Mouse (Mus musculus): Measurements from ENCODE around the gene Hist1h3g. TPM values are rescaled to one million over a fixed set of nuclear protein-coding genes. Genes with fewer than 3 reads are reported as not detected.
"Not testable (repeated sequence)": the region's sequence is repeated elsewhere in the genome, so short reads cannot be mapped to it uniquely, and the experiment has no call there.

Gene Hist1h3g
- polyA plus RNA-seq, 1 experiment from 2014 or later: 8.1 TPM

DNA sequence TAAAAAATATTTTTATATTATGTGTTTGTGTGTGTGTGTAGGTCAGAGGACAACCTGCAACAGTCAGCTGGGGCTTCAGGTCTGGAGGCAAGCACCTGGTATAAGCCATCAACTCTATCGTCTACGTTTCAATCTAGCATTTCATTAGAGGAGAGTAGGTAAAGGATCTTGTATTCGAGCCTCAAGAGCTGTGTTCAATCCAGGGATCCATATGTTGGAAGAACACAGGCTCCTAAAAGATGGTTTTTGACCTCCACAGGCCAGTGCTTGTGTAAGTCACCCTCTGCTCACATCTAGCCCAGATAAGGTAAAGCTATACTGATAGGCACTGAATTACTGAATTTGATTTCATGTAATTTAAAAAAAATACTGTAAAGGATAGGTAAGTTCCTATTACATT is 21.7 kb downstream of the Hist1h3g start:
- H3K4me3 ChIP-seq: peak overlapping the region; percentile 70
- 77% methylated on average over 3 of the region's 3 CpGs for WGBS
- H3K9me3 ChIP-seq: no peaks in the 10 kb centered on the region
- no peak for DNase-seq (ENCODE audit: extremely low spot score, low spot score)
- H3K4me1 ChIP-seq: peaks cover 32% of the 10 kb centered on the region
- no peaks in the 10 kb centered on the region for H3K27me3 ChIP-seq (ENCODE audit: poor library complexity, severe bottlenecking)
- H3K27ac ChIP-seq: peak overlapping the region; percentile 98
- H3K36me3 ChIP-seq (replicated peaks): no peaks in the 10 kb centered on the region

DNA sequence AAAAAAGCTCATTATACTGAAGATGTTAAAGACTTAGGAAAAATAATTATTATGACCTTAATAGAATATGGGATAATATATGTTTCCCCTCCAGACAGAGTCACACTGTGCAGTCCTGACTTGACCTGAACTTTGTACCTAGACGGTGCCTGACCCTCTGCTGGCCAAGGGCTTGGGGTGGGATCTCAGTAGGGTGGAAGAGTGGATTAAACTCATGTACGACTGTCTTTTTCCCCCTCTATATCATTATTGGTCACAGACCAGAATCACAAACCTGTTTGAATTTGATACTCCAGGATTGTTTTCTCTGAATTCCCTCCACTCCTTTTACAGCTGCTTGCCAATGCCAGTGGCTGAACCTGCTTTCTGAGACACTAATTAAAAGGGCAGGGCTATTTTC is 25.5 kb downstream of the Hist1h3g start:
- H3K27ac ChIP-seq: peak overlapping the region; percentile 82
- peak; percentile 33 for DNase-seq (ENCODE audit: extremely low spot score, low spot score)
- H3K9me3 ChIP-seq; H3K27me3 ChIP-seq (ENCODE audit: poor library complexity, severe bottlenecking); H3K36me3 ChIP-seq (replicated peaks): not testable (repeated sequence)
- H3K4me3 ChIP-seq: peak overlapping the region; percentile 30; the same call in 1 of the 2 replicates
- peaks cover 18% of the 10 kb centered on the region for H3K4me1 ChIP-seq
- WGBS: 15% methylated on average over 2 of the region's 2 CpGs

DNA sequence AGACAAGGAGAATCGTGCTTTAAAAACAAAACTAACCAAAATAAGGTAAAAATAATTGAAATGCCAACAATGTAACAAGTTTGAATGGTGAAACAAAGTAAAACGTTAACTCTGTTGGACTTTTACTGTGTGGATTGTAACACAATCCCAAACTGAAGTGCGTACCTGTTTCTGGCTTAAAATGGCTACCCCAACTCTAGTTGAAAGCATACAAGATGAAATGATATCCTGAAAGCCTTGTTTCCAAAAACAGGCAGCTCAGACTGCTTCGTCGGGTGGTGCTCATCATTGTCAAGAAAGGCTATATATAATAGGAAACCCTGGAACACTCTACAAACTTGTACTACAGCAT is 26.3 kb downstream of the Hist1h3g start:
- not testable (repeated sequence) for DNase-seq (ENCODE audit: extremely low spot score, low spot score); H3K36me3 ChIP-seq (replicated peaks); H3K9me3 ChIP-seq; H3K27me3 ChIP-seq (ENCODE audit: poor library complexity, severe bottlenecking)
- Histone ChIP-seq H3K4me1 (peaks cover 16% of the 10 kb centered on the region), H3K4me3 (peak overlapping the region; percentile 54), H3K27ac (peak overlapping the region; percentile 98)
- 0% methylated on average over 2 of the region's 5 CpGs for WGBS

DNA sequence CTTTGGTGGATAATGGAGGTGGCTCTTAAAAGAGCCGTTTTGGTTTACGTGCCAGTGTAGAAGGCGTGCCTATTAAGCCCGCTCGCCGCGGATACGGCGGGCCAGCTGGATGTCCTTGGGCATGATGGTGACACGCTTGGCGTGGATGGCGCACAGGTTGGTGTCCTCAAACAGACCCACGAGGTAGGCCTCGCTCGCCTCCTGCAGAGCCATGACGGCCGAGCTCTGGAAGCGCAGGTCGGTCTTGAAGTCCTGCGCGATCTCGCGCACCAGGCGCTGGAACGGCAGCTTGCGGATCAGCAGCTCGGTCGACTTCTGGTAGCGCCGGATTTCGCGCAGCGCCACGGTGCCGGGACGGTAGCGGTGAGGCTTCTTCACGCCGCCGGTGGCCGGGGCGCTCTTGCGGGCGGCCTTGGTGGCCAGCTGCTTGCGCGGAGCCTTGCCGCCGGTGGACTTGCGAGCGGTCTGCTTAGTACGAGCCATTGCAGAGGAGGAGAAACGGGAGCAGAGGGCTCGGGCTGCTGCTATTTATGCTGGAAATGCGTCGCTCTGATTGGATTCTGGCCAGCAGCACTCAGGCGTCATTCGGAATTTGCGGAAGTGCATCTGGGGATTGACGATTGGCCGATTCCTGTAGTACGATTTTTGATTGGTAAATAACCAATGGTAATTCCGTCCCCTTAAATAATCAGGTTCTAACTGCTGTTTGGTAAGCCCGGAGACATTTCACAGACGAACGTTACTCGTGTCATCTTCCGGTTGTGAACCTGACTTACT is 26.8 kb downstream of the Hist1h3g start, which contains the start of gene Hist1h3e:
Hist1h3e (minus strand) TSS at position 487 of the 777 bp plus-strand sequence.
- Histone ChIP-seq H3K4me1 (peaks cover 11% of the 10 kb centered on the region), H3K4me3 (peak within 1 kb of the TSS; percentile 54), H3K27ac (peak within 1 kb of the TSS; percentile 98)
- H3K27me3 ChIP-seq (ENCODE audit: poor library complexity, severe bottlenecking); H3K36me3 ChIP-seq (replicated peaks); H3K9me3 ChIP-seq: not testable (repeated sequence)
- under 1% methylated on average over 60 of the region's 67 CpGs for WGBS
- peak; percentile 94 for DNase-seq (ENCODE audit: extremely low spot score, low spot score)

DNA sequence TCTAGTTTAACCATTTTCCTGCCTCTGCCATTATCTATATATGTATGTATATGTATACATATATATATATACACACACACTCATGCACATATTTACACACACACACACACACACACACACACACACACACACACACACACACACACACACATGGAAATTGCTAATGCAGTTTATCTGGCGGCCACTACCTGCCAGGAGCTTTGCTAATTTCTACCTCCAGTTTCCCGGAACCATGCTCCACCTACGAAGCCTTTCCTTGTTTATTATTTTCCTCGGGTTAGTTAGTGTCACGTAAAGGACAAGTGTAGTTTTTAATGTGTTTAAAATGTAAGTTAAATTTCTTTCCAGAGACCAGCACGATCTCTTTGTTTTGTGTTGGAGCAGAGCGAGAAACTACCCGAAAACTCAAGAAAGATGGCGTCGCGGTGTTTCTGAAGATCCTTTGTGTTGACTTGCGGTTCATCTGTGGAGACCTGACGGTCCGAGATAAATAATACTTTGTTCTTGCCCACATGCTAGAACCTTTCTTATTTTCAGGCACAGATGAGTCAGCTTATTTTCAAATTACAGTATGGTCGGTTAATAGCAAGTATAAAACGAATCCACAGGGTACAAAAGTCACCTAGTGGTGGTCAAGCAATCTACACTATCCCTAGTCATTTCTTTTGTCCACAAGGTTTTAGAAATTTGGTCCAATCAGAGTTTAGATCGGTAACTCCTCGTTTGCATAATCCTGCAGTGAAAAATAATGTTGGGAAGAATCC is 27.7 kb downstream of the Hist1h3g start:
- Histone ChIP-seq H3K9me3 (no peaks in the 10 kb centered on the region), H3K27me3 (ENCODE audit: poor library complexity, severe bottlenecking) (no peaks in the 10 kb centered on the region), H3K36me3 (replicated peaks) (no peaks in the 10 kb centered on the region), H3K4me3 (peak overlapping the region; percentile 54), H3K27ac (peak overlapping the region; percentile 98), H3K4me1 (peaks cover 9% of the 10 kb centered on the region; the same call in 1 of the 2 replicates)
- peak; percentile 50 for DNase-seq (ENCODE audit: extremely low spot score, low spot score)
- WGBS: 3% methylated on average over 18 of the region's 18 CpGs

DNA sequence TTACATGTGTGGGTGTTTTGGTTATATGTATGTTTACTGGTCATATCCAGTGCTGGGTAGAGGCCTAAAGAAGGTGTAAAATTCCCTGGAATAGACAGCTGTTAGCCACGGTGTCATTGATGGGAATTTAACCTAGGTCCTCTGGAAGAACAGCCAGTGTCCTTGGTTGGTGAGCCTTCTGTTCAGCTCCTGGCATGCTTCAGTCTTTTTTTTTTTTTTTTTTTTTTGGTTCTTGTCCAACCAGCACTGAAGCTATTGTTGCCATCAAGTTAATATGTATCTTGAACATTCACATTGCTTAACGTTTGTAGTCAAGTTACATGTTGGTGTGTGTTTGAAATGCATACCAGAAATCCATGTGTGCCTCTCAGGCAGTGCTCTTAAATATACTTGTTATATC is 29.3 kb downstream of the Hist1h3g start:
- WGBS: 92% methylated on average over 2 of the region's 2 CpGs
- Histone ChIP-seq H3K9me3 (no peaks in the 10 kb centered on the region), H3K27ac (peak overlapping the region; percentile 98), H3K4me1 (peaks cover 10% of the 10 kb centered on the region), H3K4me3 (no peak overlapping the region), H3K36me3 (replicated peaks) (no peaks in the 10 kb centered on the region), H3K27me3 (ENCODE audit: poor library complexity, severe bottlenecking) (no peaks in the 10 kb centered on the region)
- no peak for DNase-seq (ENCODE audit: extremely low spot score, low spot score)

DNA sequence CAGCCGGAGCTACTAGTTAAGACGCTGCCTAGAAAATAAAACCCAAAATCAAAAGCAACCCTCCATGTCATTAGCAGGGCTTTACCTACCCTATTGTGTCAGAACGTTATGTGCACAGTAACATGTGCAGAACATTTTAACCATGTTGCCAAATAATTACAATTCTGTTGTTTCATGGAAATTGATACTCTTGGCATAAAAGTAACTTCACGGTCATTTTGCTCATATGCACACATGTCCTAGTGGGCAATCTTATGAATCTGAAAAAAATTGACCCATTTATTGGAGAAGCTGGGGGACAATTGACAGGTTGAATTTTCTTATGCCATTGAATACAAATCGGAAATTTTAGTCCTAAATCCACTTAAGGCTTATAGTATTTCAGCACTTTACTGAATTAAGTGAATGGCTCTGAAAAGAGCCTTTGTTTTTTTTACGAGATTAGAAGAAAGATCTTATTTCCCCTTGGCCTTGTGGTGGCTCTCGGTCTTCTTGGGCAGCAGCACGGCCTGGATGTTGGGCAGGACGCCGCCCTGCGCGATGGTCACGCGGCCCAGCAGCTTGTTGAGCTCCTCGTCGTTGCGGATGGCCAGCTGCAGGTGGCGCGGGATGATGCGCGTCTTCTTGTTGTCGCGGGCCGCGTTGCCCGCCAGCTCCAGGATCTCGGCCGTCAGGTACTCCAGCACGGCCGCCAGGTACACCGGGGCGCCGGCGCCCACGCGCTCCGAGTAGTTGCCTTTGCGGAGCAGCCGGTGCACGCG is 35.2 kb downstream of the Hist1h3g start:
- peak overlapping the region; percentile 55 for H3K4me3 ChIP-seq
- not testable (repeated sequence) for DNase-seq (ENCODE audit: extremely low spot score, low spot score); H3K9me3 ChIP-seq; H3K36me3 ChIP-seq (replicated peaks); H3K27me3 ChIP-seq (ENCODE audit: poor library complexity, severe bottlenecking)
- 2% methylated on average over 22 of the region's 41 CpGs for WGBS
- H3K27ac ChIP-seq: peak overlapping the region; percentile 98
- peaks cover 26% of the 10 kb centered on the region for H3K4me1 ChIP-seq

DNA sequence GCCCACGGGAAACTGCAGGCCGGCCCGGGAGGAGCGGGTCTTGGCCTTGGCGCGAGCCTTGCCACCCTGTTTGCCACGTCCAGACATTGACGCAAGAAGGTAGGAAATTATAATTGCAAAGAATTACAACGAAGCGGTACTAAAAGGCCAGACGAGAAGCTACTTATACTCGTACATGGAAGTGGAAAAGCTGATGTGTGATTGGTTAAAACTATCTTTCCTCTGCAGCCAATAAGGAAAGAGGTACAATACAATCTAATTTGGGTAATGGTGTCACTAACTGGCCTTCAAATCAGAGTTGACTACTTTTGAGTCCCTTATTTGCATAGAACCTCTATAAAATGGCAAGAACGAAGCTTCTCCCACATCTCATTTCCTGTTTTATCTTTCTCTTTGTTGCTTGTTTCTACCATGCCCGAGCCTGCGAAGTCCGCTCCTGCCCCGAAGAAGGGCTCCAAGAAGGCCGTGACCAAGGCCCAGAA is 35.8 kb downstream of the Hist1h3g start, which contains the start of the genes Hist1h2ae and Hist1h2bg:
Hist1h2ae (minus strand) TSS at position 199 of the 482 bp plus-strand sequence.
Hist1h2bg (plus strand) TSS at position 375 of the 482 bp plus-strand sequence.
- Histone ChIP-seq H3K4me1 (peaks cover 27% of the 10 kb centered on the region), H3K27me3 (ENCODE audit: poor library complexity, severe bottlenecking) (no peaks in the 10 kb centered on the region), H3K9me3 (no peaks in the 10 kb centered on the region), H3K36me3 (replicated peaks) (no peaks in the 10 kb centered on the region), H3K4me3 (peak within 1 kb of the TSS; percentile 55), H3K27ac (peak within 1 kb of the TSS; percentile 98)
- DNase-seq (ENCODE audit: extremely low spot score, low spot score): peak; percentile 72
- under 1% methylated on average over 18 of the region's 18 CpGs for whole genome bisulfite sequencing

DNA sequence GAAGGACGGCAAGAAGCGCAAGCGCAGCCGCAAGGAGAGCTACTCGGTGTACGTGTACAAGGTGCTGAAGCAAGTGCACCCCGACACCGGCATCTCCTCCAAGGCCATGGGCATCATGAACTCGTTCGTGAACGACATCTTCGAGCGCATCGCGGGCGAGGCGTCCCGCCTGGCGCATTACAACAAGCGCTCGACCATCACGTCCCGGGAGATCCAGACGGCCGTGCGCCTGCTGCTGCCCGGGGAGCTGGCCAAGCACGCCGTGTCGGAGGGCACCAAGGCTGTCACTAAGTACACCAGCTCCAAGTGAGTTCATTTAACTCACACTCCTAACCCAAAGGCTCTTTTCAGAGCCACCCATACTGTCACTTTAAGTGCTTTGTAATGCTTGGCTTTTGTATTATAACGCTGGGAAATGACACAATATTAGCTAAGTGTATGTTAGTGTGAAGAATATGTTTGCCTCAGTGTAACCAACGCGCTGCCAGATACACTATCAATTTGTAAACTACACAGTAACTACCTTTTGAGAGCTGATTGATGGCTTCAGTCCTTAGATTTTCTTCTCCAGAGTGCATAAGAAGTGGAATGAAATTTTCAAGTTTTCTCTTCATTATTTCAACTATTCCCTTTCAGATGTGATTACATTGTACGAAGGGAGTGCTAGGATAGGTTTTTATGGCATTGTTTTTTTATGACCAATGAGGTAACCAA is 36.4 kb downstream of the Hist1h3g start:
- H3K27me3 ChIP-seq (ENCODE audit: poor library complexity, severe bottlenecking); H3K9me3 ChIP-seq; H3K36me3 ChIP-seq (replicated peaks): not testable (repeated sequence)
- peak overlapping the region; percentile 55 for H3K4me3 ChIP-seq
- peaks cover 33% of the 10 kb centered on the region for H3K4me1 ChIP-seq
- H3K27ac ChIP-seq: peak overlapping the region; percentile 98
- under 1% methylated on average over 13 of the region's 34 CpGs for WGBS
- peak; percentile 20 for DNase-seq (ENCODE audit: extremely low spot score, low spot score)

DNA sequence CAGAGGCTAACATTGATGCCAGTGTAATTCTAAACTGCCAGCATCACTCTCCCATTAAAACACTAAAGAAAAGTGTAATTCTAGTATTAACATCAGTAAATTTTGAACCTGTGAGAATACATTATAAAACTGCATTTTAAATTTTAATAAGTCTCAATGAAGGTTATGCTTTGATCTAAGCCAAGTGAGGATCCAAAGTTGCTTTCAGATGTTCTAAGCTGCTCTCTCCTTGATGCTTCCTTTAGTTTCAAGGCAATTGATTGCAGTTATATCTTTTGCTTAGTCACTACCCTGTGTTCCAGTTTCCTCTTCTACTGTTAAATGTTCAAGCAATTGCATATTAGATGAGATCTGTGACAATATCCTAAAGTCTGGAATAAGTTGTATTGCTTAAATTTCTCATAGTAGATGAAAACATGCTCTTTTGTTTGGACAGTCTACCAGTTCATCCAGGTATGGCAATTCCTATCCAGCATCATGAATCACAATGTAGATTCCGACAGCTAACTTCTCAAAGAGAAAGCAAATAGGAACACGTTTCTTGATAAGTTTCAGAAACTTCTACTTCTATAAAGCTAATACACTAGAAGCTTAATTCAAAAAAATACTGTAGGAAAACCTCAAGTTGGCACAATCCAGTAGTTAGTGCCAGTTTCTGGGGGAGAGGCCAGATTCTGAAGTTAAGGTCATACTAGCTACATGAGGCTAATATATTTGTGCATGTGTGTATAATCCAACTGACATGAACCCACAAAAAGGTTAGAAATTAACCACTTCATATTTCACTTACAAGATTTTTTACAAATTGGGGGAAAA is 37.2 kb downstream of the Hist1h3g start:
- no peak for DNase-seq (ENCODE audit: extremely low spot score, low spot score)
- Histone ChIP-seq H3K27me3 (ENCODE audit: poor library complexity, severe bottlenecking) (no peaks in the 10 kb centered on the region), H3K36me3 (replicated peaks) (no peaks in the 10 kb centered on the region), H3K4me3 (peak overlapping the region; percentile 55), H3K27ac (peak overlapping the region; percentile 93), H3K9me3 (no peaks in the 10 kb centered on the region), H3K4me1 (peaks cover 40% of the 10 kb centered on the region)
- 43% methylated on average over 2 of the region's 2 CpGs for WGBS

DNA sequence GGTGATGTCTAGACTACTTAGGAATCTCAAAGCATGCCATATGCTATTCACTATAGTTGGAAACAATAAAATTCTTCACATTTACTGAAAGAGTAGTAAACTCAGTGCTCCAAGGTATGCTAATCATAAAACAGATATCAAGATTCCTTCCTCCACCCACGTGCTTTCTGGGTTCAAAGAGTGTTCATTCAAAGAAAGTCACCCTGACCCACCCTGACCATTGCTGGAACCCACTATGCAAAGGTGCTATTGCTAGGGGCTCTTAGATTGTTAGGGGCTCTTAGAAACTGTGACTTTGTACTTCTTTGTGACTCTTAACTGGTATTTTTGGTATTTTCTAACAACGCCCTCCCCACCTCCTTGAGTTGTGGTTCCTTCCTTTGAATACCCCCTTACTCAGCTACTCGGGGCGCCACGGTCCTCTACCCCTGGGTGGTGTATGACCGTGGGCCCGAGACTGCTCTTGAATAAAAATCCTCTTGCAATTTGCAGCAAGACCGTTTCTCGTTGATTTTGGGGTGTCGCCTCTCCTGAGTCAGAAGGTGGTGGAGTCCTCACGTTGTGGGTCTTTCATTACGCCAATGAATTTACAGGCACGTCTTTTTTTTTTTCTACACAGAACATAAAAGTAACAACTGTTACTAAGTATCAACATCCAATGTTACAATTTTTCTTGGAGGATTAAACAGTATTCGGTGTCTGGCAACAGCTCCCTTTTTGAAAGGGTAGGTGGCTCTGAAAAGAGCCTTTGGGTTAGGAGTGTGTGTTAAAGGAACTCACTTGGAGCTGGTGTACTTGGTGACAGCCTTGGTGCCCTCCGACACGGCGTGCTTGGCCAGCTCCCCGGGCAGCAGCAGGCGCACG is 38.0 kb downstream of the Hist1h3g start:
- peaks cover 42% of the 10 kb centered on the region for H3K4me1 ChIP-seq
- not testable (repeated sequence) for H3K9me3 ChIP-seq; H3K27me3 ChIP-seq (ENCODE audit: poor library complexity, severe bottlenecking); H3K36me3 ChIP-seq (replicated peaks)
- DNase-seq (ENCODE audit: extremely low spot score, low spot score): peak; percentile 21
- 12% methylated on average over 20 of the region's 20 CpGs for WGBS
- peak overlapping the region; percentile 55 for H3K4me3 ChIP-seq
- H3K27ac ChIP-seq: peak overlapping the region; percentile 93

Measured in forebrain, embryonic 10.5 days (tissue).